Mouse (Mus musculus): Measurements from ENCODE around the gene Mrtfa. TPM values are rescaled to one million over a fixed set of nuclear protein-coding genes. Genes with fewer than 3 reads are reported as not detected.
A peak's percentile ranks its signal among the peaks of the same experiment; 100 is the strongest.

The Mrtfa gene
- total RNA-seq, 2 experiments from 2014 or later, result 8.6 to 10.1 TPM

DNA sequence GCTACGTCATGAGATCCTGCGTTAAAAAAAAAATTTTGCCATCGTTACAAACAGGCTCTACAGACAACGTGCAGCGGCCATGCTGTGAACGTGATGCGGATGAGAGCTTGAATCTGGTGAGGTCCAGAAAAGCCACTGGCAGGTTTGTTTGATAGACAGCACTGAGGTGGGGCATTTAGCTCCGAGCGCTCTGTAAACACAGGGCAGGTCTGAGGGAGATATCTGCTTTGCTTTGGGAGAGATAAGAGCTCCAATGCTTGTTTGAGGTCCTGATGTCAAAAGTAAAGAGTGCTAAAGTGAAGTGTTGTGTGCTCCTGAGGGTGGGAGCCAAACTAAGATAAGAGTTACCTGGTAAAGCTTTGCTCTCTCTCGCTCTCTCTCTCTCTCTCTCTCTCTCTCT, 6.6 kb upstream of the Mrtfa start:
- DNase-seq, result no peak

DNA sequence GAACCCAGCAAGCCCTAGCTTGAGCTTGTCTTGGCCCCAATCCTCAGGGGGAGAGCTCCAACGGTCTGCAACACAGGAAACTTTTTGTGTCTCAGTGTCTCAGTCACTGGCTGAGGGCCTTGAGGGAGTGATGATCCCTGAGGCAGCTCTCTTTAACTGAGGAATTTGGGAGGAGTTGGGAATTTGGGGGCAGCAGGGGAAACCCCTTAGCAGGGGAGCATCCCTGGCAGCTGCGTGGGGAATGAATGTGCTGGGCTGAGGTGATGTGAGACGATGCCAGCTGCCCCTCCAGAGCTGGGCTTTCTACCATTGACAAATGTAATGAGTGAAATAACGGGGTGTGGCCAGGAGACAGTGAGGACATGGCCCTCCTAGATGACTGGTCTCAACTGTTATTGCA, 4.9 kb upstream of the Mrtfa start:
- no peak for DNase-seq

DNA sequence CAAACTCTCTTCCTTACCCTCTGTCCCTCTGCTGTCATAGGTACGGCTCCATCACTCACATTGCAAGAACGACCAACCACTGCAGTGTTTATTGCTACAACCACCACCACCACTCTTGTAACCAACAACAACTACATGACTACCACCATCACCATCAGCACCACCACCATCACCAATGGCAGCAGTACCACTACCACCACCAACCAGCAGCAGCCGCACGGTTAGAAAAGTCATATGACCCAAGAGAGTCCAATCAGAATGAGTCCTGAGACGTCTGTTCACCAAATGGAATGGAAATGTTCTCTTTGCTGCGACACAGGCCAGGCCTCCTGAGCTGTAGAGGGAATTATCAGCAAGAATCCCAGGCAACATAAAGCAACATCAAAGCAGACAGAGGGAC, 4.2 kb upstream of the Mrtfa start:
- no peak for DNase-seq

DNA sequence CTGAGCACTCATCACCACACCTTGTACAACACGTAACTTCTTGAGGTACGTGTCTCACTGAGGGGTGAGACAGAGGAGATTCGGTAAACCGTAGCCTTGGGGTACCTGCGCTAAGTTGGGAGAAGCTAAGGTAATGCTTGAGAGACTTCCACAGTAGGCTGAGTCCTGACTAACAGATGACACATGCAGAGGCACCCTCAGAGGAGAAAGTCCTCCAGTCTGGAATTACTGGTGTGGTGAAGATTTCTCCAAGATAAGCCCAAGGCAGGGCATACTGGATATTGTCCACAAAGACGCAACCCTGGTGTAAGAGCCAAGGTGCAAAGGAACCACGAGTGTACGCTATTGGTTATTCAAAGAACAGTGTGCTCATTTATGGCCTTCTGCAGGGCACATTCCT, 2.3 kb upstream of the Mrtfa start:
- DNase-seq, result no peak

DNA sequence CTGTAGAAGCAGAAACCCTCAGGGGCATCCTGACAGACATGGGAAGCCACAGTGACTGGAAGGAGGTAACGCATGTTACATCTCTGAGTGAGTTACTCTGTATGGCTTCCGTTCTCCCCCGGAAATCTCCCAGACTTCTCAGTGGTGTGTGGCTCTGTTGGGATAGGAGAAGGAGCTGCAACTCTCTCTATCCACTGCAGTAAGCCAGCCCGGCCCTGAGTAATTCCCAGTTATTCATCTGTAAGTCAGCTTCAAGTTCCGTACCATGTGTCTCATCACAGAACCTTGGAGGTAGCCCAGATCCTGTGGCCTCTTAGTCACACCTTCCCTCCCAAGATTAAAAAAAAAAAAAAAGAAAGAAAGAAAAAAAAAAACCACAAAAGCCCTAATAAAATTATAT, 1.8 kb upstream of the Mrtfa start:
- DNase-seq, result no peak

DNA sequence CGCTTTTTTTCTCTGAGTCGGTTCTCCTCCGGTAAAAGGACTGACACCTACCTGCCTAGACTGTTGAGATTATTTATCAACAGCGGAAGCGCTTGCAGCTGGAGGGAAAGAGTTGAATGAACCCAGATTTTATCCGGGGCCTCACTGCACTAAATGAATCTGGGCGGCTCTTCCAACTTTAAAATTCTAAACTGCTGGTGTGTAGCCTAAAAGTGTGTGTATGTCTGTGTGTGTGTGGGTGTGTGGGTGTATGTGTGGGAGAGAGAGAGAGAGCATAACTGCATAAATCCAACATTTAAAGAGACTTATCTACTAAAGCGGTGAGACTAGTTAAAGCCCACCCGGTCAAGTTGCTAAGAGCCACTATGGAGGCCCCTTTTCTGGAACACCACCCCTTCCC, 746 bp upstream of the Mrtfa start:
- no peak for DNase-seq

DNA sequence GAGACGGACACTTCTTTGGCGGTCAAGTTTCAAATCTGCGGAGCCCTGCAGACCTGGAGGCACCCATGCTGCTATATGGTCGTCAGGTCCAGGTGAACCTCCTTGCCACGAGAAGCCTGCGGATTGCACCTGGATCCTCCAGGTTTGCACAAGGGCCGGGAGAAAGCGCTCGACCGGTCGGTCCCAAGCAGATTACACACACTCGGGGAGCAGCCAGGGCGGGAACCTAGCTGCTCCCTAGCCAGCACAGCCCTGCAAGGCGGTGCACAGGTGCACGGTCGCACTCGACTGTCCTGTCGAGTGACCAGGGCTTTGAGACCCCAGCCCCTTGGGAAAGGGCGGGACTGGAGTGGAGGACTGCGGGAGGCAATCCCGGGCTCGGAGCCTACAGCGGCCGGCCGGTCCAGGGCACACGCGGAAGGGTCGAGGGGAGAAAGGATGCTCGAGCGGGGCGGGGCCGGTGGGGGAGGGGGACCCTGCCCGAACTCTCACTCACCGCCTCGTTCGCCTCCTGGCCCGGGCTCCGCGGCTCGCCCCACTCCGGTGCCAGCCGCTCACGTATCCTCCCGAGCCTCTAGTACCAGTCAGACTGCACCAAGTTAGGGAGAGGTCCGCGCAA, 437 bp downstream of the Mrtfa start:
- DNase-seq, result peak in 1 of 2 experiments; percentile 38

DNA sequence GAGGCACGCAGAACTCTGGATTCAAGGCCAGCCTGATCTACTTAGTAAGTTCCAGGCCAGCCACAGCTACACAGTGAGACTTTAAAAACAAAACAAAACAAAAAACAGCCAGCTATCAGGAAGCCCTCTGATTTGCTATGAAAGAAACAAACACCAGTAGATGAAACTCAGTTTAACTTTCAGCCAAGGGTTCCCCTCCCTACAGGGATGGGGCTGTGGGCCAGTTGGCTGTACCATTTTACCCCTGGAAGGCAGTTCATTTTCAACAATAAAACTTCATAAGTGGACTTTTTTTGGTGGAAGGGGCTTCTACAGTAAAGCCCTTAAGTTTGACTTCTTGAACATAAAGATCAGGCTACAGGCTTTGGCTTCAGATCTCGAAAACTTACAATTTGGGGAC, 1.5 kb downstream of the Mrtfa start:
- DNase-seq, result peak; percentile 49 to 63

DNA sequence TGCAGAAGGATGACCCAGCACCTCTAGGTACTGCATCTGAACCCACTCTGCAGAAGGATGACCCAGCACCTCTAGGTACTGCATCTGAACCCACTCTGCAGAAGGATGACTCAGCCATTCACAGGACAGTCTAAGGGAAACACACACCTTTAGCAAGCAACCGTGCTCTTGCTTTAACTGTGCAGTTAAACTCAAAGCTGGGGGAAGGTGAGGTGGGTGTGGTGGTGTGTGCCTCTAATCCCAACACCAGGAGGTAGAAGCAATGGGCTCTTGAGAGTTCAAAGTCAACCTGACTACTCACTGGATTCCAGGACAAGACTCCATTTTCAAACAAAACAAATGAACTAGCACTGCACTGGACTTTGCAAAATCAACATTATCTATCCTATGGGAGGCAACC, 5.6 kb downstream of the Mrtfa start:
- no peak for DNase-seq

DNA sequence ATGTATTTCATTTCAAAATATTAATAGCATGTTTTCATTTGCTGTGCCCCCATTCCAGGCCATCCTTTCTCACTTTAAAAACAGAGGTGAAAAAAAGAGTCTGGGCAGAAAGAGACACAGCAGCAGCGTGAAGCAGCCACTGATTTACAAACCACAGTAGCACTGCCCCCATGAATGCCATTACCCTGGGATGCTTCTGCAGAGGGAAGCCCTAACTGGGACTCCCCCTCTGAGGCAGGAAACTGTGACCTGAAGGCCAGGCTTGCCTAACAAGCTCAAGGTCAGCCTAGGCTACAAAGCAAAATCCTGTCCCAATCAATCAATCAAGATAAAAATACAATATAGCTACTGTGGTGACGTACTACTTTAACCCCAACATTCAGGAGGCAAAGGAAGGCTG, 9.3 kb downstream of the Mrtfa start:
- no peak for DNase-seq

DNA sequence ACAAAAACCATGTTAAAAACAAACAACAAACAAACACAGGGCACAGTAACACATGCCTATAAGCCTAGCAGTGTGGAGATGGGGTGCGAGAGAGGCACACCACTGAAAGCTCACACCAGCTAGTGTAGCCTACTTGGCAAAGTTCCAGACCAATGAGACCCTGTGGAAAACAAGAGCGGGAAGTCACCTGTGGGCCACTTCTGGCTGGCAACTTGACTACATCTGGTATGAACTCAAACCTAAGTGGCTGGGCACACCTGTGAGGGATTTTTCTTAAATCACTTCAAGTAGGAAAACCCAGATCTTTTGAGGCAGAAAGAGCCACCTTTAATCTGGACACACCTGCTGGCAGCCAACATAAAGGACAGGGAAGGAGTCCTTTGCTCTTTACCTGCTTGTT, 11.0 kb downstream of the Mrtfa start:
- no peak for DNase-seq

DNA sequence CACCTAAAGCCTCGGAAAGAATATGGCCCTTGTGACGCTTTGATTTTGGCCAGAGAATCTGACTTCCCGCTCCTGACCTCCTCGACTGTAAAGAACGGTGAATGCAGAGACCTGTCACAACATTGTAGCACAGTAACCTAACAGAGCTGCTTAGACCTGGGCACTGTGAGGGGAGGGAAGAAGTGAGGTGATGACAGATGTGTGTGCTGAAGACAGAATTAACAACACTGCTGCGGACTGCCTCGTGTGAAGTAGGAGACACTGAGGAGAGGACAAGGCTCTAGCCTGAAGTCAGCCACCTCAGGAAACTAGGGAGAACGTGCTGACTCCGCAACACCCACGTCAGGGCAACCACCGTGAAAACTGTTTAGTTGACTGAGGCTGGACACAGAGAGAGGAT, 11.9 kb downstream of the Mrtfa start:
- DNase-seq, result no peak

DNA sequence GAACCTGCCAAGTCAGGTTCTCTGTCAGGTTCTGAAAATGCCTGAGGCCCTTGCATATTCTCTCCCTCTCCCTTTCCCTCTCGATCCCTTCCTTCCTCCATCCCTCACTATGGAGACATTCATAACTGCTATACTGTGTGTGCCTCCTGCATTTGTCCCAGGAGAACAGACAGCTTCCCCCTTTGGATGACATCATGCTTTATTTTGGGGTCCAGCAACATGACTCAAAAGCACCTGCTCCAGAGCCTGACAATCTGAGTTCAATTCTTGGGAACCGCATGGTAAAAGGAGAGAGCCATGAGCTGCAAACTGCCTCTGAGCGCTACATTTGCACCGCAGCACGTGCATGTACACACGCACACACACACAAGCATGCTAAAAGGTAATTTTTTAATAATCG, 12.7 kb downstream of the Mrtfa start:
- peak in 1 of 2 experiments; percentile 22 for DNase-seq

DNA sequence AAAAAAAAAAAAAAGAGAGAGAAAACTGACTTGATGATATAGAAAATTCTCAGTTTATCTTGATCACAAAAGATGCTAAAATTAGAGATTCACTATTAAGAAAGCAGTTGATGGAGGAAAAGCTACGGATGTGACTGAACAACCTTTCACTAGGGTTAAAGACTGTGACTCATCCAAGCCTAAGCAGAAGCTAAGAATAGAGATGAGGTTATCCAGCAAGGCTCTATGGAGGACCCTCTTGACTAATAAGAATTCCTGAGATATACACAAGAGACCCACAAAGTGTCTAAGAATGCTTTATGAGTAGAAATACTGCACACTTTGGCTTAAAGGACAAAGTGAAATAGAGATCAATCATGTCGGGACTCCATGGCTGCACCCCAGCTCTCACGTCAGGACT, 14.9 kb downstream of the Mrtfa start:
- DNase-seq, result no peak

DNA sequence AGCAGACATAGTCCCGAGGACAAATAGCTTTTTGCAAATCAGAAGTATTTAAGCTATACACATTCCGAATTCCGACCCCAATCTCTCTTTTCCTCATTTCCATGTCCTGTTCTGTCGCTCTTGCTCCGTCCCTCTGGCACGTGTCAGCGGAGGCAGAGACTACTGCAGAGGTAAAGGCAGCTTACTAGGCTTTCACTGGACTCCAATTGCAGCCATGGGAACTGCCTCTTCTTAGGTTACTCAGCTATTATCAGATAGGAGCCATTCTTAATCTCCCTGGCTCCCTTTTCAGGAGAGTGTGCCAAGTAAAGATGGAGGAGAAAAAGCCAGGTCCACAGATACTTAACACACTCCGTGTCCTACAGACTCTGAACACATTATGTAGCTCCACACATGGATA, 18.3 kb downstream of the Mrtfa start:
- DNase-seq, result no peak

DNA sequence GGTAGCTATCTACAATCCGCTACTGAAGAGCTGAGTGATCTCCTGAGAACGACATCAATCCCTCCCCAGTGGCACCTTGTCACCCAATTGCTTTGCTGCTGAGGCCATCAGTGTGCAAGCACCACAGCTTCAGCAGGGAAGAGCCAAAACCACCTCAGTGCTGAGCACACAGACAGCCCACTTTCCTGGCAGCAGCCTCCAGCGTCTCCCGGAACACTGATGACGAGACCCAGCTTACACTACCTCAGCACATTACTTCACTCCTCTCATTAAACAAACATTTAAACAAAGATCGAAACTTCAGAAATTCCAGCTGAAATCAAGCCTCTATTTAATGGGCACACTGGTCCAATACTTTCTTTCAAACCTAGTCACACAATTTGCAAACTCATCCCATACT, 21.8 kb downstream of the Mrtfa start:
- DNase-seq, result no peak

DNA sequence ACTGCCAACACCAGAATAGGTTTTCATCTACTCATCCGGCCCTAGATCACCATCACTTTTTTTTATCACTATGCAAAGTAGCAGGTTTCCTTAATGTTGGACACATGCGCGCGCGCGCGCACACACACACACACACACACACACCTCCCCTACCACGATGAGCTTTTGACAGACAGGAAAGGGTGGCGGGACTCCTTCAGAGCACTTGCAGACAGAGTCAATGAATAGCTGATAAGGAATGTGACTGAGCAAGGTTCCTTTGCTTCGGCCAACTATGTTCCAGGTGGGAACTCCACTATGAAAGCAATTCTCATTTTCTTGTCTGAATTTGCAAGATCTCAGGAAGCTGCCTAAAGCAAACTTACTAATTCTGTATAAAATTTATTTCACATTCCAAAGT, 22.7 kb downstream of the Mrtfa start:
- no peak for DNase-seq

DNA sequence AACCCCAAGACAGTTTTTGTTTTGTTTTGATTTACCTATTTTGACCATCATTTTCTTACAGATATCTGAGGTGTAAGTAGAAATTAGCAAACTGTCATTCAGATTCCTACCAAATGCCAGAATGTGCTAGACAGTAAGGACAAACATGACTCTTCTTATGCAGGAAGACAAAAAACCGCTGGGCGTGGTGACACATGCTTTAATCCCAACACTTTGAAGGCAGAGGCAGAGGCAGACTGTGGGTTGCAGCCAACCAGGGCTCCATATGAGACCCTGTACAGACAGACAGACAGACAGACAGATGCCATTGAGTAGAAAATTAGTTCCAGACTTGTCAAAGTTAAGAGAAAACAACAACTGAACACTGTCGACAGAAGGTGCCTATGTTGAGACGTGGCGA, 24.3 kb downstream of the Mrtfa start:
- DNase-seq, result no peak

DNA sequence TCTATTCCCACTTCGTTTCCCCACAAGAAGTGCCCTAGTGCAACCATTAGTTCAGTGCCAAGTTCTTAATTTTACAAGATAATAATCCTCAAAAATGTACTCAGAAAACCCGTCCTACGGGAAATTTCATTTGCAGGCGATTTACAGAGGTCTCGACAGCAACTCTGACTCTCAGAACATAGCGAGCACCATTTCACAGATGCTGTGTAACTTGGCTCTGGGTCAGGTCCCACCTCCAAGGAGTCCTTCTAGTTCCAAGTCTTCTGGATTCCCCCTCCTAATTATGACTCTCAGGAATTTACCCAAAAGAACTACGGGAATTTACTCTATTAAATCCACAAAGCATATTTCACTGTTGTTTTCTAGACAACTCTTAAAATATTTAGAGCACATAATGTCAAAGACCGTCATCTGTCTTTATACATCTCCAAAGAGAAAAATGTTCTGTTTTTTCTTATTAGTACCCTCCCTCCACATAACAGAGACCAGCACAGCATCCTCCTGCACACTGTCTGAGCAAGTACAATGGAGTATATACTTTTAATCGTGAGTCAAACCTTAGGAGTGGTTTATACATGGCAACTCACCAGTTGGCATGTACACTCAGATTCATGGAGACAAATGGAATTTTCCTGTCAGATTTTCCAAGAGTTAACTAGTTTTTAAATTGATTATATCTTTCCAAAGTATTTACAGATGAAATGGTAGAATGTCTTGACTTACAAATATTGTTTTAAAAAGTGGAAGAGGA, 25.8 kb downstream of the Mrtfa start:
- DNase-seq, result peak; percentile 8 to 36

DNA sequence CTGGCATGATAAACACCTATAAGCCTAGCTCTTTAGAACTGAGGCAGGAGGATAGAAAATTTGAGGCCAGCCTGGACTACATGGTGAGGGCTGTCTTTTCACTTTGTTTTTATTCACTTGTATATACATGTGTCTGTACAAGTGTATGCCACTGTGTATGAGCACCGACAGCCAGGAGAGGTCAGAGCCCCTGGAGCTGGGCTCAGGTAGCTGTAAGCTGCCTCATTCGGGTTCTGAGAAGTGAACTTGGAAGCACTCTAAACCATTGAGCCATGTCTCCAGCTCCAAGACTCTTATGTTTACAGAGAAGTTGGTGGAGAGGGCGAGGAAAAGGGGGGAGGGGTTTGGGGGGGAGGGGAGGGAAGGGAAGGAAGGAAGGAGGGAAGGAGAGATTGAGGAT, 29.0 kb downstream of the Mrtfa start:
- DNase-seq, result no peak

DNA sequence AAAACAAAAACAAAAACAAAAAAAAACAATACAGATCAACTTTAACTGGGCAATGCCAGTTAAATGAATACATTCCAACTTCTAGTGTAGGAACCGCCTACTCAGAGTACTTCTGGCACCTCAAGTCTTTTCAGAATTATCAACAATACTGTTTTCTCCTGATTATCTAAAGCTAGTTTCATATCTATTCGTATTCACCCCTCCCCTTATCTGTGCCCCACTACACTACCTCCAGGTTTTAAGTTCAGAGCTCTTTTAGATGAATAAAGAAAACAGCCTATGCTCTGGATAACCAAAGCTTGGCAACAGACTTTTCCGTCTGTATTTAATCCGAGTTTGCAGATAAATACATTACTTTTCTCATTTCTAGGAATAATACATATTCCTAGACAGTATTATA, 29.9 kb downstream of the Mrtfa start:
- DNase-seq, result no peak

DNA sequence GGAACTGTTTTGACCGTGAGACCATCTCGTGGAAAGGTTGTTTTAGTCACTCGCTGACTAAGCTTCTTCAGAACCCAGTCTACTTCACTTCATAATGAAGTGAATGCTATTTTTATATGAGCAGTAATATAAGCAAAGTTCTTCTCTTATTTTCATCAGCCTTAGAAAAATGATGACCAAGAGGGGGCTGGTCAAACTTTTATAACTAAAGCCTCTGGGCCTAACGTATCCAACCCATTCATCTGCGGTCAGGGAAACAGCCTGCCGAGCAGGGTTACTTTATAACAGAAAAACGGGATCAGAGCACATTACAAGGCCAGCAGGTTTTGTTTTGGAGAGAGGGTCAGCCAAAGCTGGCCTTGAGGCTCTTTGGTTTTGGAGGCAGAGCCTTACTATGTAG, 31.3 kb downstream of the Mrtfa start:
- no peak for DNase-seq

DNA sequence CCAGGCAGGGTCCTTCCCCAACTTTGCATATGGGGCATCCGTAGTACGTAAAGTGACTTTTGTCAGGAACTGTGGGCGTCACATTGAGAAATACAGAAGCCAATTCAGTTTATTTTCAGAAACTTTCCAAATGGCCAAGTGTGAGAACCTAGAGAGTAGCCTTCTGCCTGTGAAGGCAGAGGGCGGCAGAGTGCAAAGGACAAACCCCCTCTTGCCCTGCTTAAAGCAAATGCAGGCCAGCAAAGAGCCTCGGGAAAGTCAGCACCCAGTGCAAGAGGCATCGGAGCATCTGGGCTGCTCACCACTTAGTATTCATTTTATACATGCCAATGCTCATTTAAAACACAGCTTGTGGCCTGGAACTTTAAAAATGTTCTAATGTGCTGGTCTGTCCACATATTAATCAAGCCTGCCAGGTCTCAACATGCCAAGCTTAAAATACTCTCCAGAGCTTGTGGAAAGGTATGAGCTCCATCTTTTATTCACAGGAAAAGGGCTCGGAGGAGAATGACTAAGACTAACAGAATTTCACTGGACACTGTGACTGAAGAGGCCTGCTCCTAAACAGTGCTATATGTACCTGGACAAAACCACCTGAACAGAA, 31.9 kb downstream of the Mrtfa start:
- no peak for DNase-seq

DNA sequence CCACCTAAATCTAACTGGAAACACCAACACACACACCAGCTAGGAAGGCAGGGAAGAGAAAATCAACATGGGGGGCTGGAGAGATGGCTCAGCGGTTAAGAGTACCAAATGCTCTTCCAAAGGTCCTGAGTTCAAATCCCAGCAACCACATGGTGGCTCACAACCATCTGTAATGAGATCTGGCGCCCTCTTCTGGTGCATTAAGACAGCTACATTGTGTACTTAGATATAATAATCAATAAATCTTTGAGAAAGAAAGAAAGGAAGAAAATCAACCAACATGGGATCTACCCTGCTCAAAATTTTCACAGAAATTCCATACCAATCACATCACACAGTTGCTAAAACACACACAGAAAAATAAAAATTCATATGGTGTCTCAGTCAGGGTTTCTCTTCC, 34.1 kb downstream of the Mrtfa start:
- DNase-seq, result no peak

All from heart, adult 18-20 months (tissue).